Mouse (Mus musculus): ENCODE data around the gene Bdh1. TPM values are rescaled to one million over a fixed set of nuclear protein-coding genes. Genes with fewer than 3 reads are reported as not detected.

The Bdh1 gene
- polyA plus RNA-seq, 2 experiments: 48.9 to 91.3 TPM

DNA sequence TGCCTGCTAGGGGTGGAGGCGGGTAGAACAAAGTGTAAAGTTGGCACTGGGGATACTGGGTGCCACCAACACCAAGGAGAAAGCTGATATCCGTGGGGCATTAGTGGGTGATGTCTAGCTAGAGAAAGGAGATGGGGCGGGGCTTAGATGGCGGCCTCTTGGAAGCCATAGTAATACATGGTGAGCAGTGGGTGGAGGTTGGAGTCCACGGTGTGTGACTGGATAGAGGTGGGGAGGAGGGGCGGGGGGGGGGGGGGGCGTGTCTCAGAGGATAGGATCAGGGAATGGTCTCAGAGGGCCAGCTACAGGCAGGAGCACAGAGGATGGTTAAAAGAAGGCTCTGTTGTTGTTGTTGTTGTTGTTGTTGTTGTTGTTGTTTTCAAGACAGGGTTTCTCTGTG lies 30.4 kb downstream of the Bdh1 start:
- Histone ChIP-seq H3K27me3 (ENCODE audit: control insufficient read depth, insufficient read depth, low read length) (no peaks in the 10 kb centered on the region), H3K27ac (no peak overlapping the region), H3K9me3 (ENCODE audit: control insufficient read depth, low read length) (no peaks in the 10 kb centered on the region), H3K4me1 (replicated peaks; ENCODE audit: control insufficient read depth in 2 of 2, insufficient read depth in 2 of 2, low read length in 1 of 2) (no peaks in the 10 kb centered on the region; a peak in 1 of 4 replicates), H3K36me3 (replicated peaks; ENCODE audit: control insufficient read depth, insufficient read depth, low read depth) (no peaks in the 10 kb centered on the region; the same call in 1 of the 2 replicates), H3K4me3 (ENCODE audit: insufficient read depth in 1 of 2, low read depth in 2 of 2, low read length in 2 of 2) (no peak overlapping the region), H3K9ac (replicated peaks) (no peak overlapping the region), H3K4me2 (ENCODE audit: low read depth) (no peak overlapping the region)
- ATAC-seq (ENCODE audit: insufficient read depth): no peak
- WGBS (ENCODE audit: insufficient replicate concordance): 59% methylated on average over 5 of the region's 7 CpGs
- no peak for DNase-seq (ENCODE audit: low read depth in 3 of 3, low spot score in 3 of 3)
- TF ChIP-seq CTCF (IDR thresholded peaks at IDR 0.05; ENCODE audit: low read depth) (no peak), EP300 (IDR thresholded peaks at IDR 0.05; ENCODE audit: low read depth) (no peak)

GRCm38 (mm10) chr16:31454013-31454412 lies 31.9 kb downstream of the Bdh1 start:
- H3K9ac ChIP-seq (replicated peaks): no peak overlapping the region
- H3K27ac ChIP-seq: no peak overlapping the region
- H3K27me3 ChIP-seq (ENCODE audit: control insufficient read depth, insufficient read depth, low read length): no peaks in the 10 kb centered on the region
- no peak overlapping the region for H3K4me3 ChIP-seq (ENCODE audit: insufficient read depth in 1 of 2, low read depth in 2 of 2, low read length in 2 of 2)
- TF ChIP-seq EP300 (IDR thresholded peaks at IDR 0.05; ENCODE audit: low read depth) (no peak), CTCF (IDR thresholded peaks at IDR 0.05; ENCODE audit: low read depth) (no peak)
- no peaks in the 10 kb centered on the region for H3K9me3 ChIP-seq (ENCODE audit: control insufficient read depth, low read length)
- H3K36me3 ChIP-seq (replicated peaks; ENCODE audit: control insufficient read depth, insufficient read depth, low read depth): no peaks in the 10 kb centered on the region; the same call in 1 of the 2 replicates
- no peaks in the 10 kb centered on the region; a peak in 1 of 4 replicates for H3K4me1 ChIP-seq (replicated peaks; ENCODE audit: control insufficient read depth in 2 of 2, insufficient read depth in 2 of 2, low read length in 1 of 2)
- H3K4me2 ChIP-seq (ENCODE audit: low read depth): no peak overlapping the region
- WGBS (ENCODE audit: insufficient replicate concordance): 65% methylated on average over 4 of the region's 4 CpGs
- no peak for ATAC-seq (ENCODE audit: insufficient read depth)
- DNase-seq (ENCODE audit: low read depth in 3 of 3, low spot score in 3 of 3): no peak

GRCm38 (mm10) chr16:31455276-31456045 lies 33.4 kb downstream of the Bdh1 start:
- no peaks in the 10 kb centered on the region; the same call in 1 of the 2 replicates for H3K36me3 ChIP-seq (replicated peaks; ENCODE audit: control insufficient read depth, insufficient read depth, low read depth)
- no peak overlapping the region for H3K27ac ChIP-seq
- H3K27me3 ChIP-seq (ENCODE audit: control insufficient read depth, insufficient read depth, low read length): no peaks in the 10 kb centered on the region
- 59% methylated on average over 21 of the region's 21 CpGs for WGBS (ENCODE audit: insufficient replicate concordance)
- no peak overlapping the region for H3K4me2 ChIP-seq (ENCODE audit: low read depth)
- no peak for TF ChIP-seq EP300 (IDR thresholded peaks at IDR 0.05; ENCODE audit: low read depth)
- no peak for TF ChIP-seq CTCF (IDR thresholded peaks at IDR 0.05; ENCODE audit: low read depth)
- no peak for DNase-seq (ENCODE audit: low read depth in 3 of 3, low spot score in 3 of 3)
- H3K9ac ChIP-seq (replicated peaks): no peak overlapping the region
- H3K4me1 ChIP-seq (replicated peaks; ENCODE audit: control insufficient read depth in 2 of 2, insufficient read depth in 2 of 2, low read length in 1 of 2): peaks cover 0 to 3% of the 10 kb centered on the region in 2 experiments; a peak in 2 of 4 replicates
- no peak for ATAC-seq (ENCODE audit: insufficient read depth)
- H3K9me3 ChIP-seq (ENCODE audit: control insufficient read depth, low read length): no peaks in the 10 kb centered on the region
- H3K4me3 ChIP-seq (ENCODE audit: insufficient read depth in 1 of 2, low read depth in 2 of 2, low read length in 2 of 2): no peak overlapping the region

DNA sequence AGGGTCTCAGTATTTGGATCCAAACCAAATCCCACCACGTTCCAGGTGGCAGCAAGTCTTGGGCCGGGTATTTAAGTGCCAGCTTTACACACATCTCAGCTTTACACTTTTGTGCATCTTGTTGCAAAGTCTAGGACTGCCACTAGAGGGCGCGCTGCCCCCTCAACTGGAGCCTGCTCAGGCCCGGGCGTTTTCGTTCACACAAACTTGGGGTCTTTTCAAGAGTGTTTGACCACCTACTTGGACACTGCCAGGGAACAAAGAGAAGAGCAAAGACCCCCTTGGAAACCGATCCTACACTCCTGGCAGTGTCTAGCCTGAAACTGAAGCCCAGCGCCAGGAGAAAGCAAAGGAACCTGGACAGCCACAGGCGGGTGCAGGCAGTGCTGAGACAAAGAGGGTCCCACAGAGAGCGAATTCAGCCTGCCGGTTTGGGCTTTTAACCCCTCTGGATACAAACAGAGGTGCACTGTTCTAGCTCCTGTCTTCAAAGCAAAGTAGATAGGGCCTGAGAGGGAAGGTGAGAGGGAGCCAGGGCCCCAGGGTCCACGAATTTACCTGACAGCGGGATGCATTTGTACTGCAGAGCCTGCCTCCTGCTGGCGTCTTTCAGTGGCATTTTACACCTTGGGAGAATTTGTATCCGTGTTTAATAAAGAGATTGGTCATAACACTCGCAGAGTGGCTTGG lies 36.3 kb downstream of the Bdh1 start:
- Histone ChIP-seq H3K4me2 (ENCODE audit: low read depth) (peak overlapping the region; percentile 63), H3K4me1 (replicated peaks; ENCODE audit: control insufficient read depth in 2 of 2, insufficient read depth in 2 of 2, low read length in 1 of 2) (peaks cover 0 to 7% of the 10 kb centered on the region in 2 experiments; a peak in 2 of 4 replicates), H3K27ac (no peak overlapping the region), H3K4me3 (ENCODE audit: insufficient read depth in 1 of 2, low read depth in 2 of 2, low read length in 2 of 2) (peak overlapping the region; percentile 36 to 39), H3K36me3 (replicated peaks; ENCODE audit: control insufficient read depth, insufficient read depth, low read depth) (no peaks in the 10 kb centered on the region; the same call in 1 of the 2 replicates), H3K27me3 (ENCODE audit: control insufficient read depth, insufficient read depth, low read length) (no peaks in the 10 kb centered on the region), H3K9me3 (ENCODE audit: control insufficient read depth, low read length) (no peaks in the 10 kb centered on the region), H3K9ac (replicated peaks) (peak overlapping the region; percentile 29; the same call in 1 of the 2 replicates)
- DNase-seq (ENCODE audit: low read depth in 3 of 3, low spot score in 3 of 3) (peak; percentile 31 to 35 (median 33)), ATAC-seq (ENCODE audit: insufficient read depth) (peak; percentile 34; the same call in 1 of the 2 replicates)
- TF ChIP-seq EP300 (IDR thresholded peaks at IDR 0.05; ENCODE audit: low read depth) (no peak), CTCF (IDR thresholded peaks at IDR 0.05; ENCODE audit: low read depth) (peak; percentile 95)
- WGBS (ENCODE audit: insufficient replicate concordance): 4% methylated on average over 17 of the region's 17 CpGs

GRCm38 (mm10) chr16:31459968-31460461 lies 37.9 kb downstream of the Bdh1 start:
- no peak for TF ChIP-seq EP300 (IDR thresholded peaks at IDR 0.05; ENCODE audit: low read depth)
- no peak for TF ChIP-seq CTCF (IDR thresholded peaks at IDR 0.05; ENCODE audit: low read depth)
- Histone ChIP-seq H3K4me1 (replicated peaks; ENCODE audit: control insufficient read depth in 2 of 2, insufficient read depth in 2 of 2, low read length in 1 of 2) (peaks cover 0 to 10% of the 10 kb centered on the region in 2 experiments; a peak in 2 of 4 replicates), H3K36me3 (replicated peaks; ENCODE audit: control insufficient read depth, insufficient read depth, low read depth) (no peaks in the 10 kb centered on the region; the same call in 1 of the 2 replicates), H3K27ac (no peak overlapping the region), H3K9ac (replicated peaks) (no peak overlapping the region), H3K27me3 (ENCODE audit: control insufficient read depth, insufficient read depth, low read length) (no peaks in the 10 kb centered on the region), H3K4me2 (ENCODE audit: low read depth) (no peak overlapping the region), H3K9me3 (ENCODE audit: control insufficient read depth, low read length) (no peaks in the 10 kb centered on the region), H3K4me3 (ENCODE audit: insufficient read depth in 1 of 2, low read depth in 2 of 2, low read length in 2 of 2) (no peak overlapping the region)
- no peak for DNase-seq (ENCODE audit: low read depth in 3 of 3, low spot score in 3 of 3)
- WGBS (ENCODE audit: insufficient replicate concordance): 25% methylated on average over 10 of the region's 10 CpGs
- ATAC-seq (ENCODE audit: insufficient read depth): no peak; the same call in 1 of the 2 replicates

Data from liver, embryonic 14.5 days (tissue).